9 mouse cellular contexts compared by ENCODE assay signal in genomic region chr4:33057890-33058687, GRCm38 (mm10). TPM values are rescaled to one million over a fixed set of nuclear protein-coding genes. Genes with fewer than 3 reads are reported as not detected.
A peak's percentile ranks its signal among the peaks of the same experiment; 100 is the strongest.
DNase-seq lines count a peak whose midpoint lies in the region; ATAC-seq and TF ChIP-seq lines count a peak whose summit lies in the region.
"Had no signal": no experiment of that assay in that cellular context is flagged by ENCODE, and none has a peak within 500 bp of the region (broad histone marks: within the 10 kb centered on the region; RNA-seq: fewer than 3 reads in every experiment).

No protein-coding gene starts in this region.

- no peak for ATAC-seq in intestine, postnatal 0 days
- no peak for ATAC-seq in intestine, embryonic 16.5 days
- peak; percentile 73 for ATAC-seq in lung, embryonic 16.5 days (ENCODE audit: low read depth)
- ATAC-seq in inflammation-experienced regulatory T-cells, adult 6 months = no peak
- no peak for ATAC-seq in intestine, embryonic 15.5 days

- DNase-seq in heart, adult 9 months (ENCODE audit: low spot score in 2 of 2) = peak; percentile 84 to 85
- DNase-seq in cerebellum, adult 9-11 months = no peak

- H3K9ac ChIP-seq in intestine, postnatal 0 days (ENCODE audit: low read depth, low read length) = no peak overlapping the region
- H3K9ac ChIP-seq in intestine, embryonic 16.5 days (ENCODE audit: low read depth, low read length) = no peak overlapping the region
- no peak overlapping the region for H3K9ac ChIP-seq in lung, embryonic 16.5 days (ENCODE audit: low read length)
- H3K9ac ChIP-seq in intestine, embryonic 15.5 days = no peak overlapping the region
- H3K9ac ChIP-seq: liver, embryonic 15.5 days had no signal

- no peaks in the 10 kb centered on the region for H3K36me3 ChIP-seq in intestine, postnatal 0 days (ENCODE audit: control insufficient read depth, insufficient read depth)
- no peaks in the 10 kb centered on the region for H3K36me3 ChIP-seq in intestine, embryonic 16.5 days (ENCODE audit: control insufficient read depth, insufficient read depth, low read length)
- no peaks in the 10 kb centered on the region for H3K36me3 ChIP-seq in lung, embryonic 16.5 days (ENCODE audit: control insufficient read depth, insufficient read depth, low read length)
- no peaks in the 10 kb centered on the region for H3K36me3 ChIP-seq in intestine, embryonic 15.5 days
- H3K36me3 ChIP-seq: liver, embryonic 15.5 days had no signal

- no peaks in the 10 kb centered on the region for H3K9me3 ChIP-seq in intestine, postnatal 0 days (ENCODE audit: control insufficient read depth)
- no peaks in the 10 kb centered on the region for H3K9me3 ChIP-seq in intestine, embryonic 16.5 days (ENCODE audit: control insufficient read depth, low read length)
- no peaks in the 10 kb centered on the region for H3K9me3 ChIP-seq in lung, embryonic 16.5 days (ENCODE audit: control insufficient read depth, low read length)
- H3K9me3 ChIP-seq in intestine, embryonic 15.5 days = no peaks in the 10 kb centered on the region
- H3K9me3 ChIP-seq: liver, embryonic 15.5 days had no signal

- H3K4me2 ChIP-seq in intestine, postnatal 0 days (replicated peaks; ENCODE audit: low read depth) = no peak overlapping the region
- H3K4me2 ChIP-seq in intestine, embryonic 16.5 days (ENCODE audit: low read depth, low read length) = no peak overlapping the region
- H3K4me2 ChIP-seq in lung, embryonic 16.5 days (ENCODE audit: low read depth, low read length) = no peak overlapping the region
- no peak overlapping the region for H3K4me2 ChIP-seq in intestine, embryonic 15.5 days (replicated peaks)
- H3K4me2 ChIP-seq: liver, embryonic 15.5 days had no signal

- no peaks in the 10 kb centered on the region for H3K4me1 ChIP-seq in intestine, postnatal 0 days (replicated peaks; ENCODE audit: control insufficient read depth, insufficient read depth, low read length)
- H3K4me1 ChIP-seq in intestine, embryonic 16.5 days (ENCODE audit: control insufficient read depth, insufficient read depth, low read length) = no peaks in the 10 kb centered on the region
- H3K4me1 ChIP-seq in cortical plate, adult 2 months (ENCODE audit: control insufficient read depth, insufficient read depth, low read length) = peaks cover 5% of the 10 kb centered on the region; the same call in 1 of the 2 replicates
- no peaks in the 10 kb centered on the region for H3K4me1 ChIP-seq in lung, embryonic 16.5 days (replicated peaks; ENCODE audit: control insufficient read depth, insufficient read depth, low read length)
- no peaks in the 10 kb centered on the region for H3K4me1 ChIP-seq in intestine, embryonic 15.5 days (replicated peaks)
- H3K4me1 ChIP-seq: liver, embryonic 15.5 days had no signal

- H3K27me3 ChIP-seq in intestine, postnatal 0 days (replicated peaks; ENCODE audit: control insufficient read depth, insufficient read depth, low read length) = no peaks in the 10 kb centered on the region
- no peaks in the 10 kb centered on the region for H3K27me3 ChIP-seq in intestine, embryonic 16.5 days (replicated peaks; ENCODE audit: control insufficient read depth, insufficient read depth, low read length)
- no peaks in the 10 kb centered on the region for H3K27me3 ChIP-seq in lung, embryonic 16.5 days (ENCODE audit: control insufficient read depth, insufficient read depth, low read depth, low read length)
- H3K27me3 ChIP-seq in intestine, embryonic 15.5 days (replicated peaks) = no peaks in the 10 kb centered on the region
- H3K27me3 ChIP-seq: liver, embryonic 15.5 days had no signal

- H3K4me3 ChIP-seq in intestine, postnatal 0 days (ENCODE audit: low read depth, low read length) = no peak overlapping the region
- H3K4me3 ChIP-seq in intestine, embryonic 16.5 days (ENCODE audit: low read length) = no peak overlapping the region
- no peak overlapping the region for H3K4me3 ChIP-seq in cortical plate, adult 2 months (ENCODE audit: insufficient read depth, low read length)
- H3K4me3 ChIP-seq in lung, embryonic 16.5 days (ENCODE audit: low read length) = no peak overlapping the region
- H3K4me3 ChIP-seq in intestine, embryonic 15.5 days (replicated peaks) = no peak overlapping the region
- H3K4me3 ChIP-seq: liver, embryonic 15.5 days had no signal

- TF ChIP-seq CTCF in intestine, postnatal 0 days (IDR thresholded peaks at IDR 0.05; ENCODE audit: low read depth) = no peak
- TF ChIP-seq CTCF in cortical plate, adult 2 months (IDR thresholded peaks at IDR 0.05; ENCODE audit: extremely low read depth, insufficient read depth, low read length) = no peak

- no peak for TF ChIP-seq POLR2A in cortical plate, adult 2 months (IDR thresholded peaks at IDR 0.05; ENCODE audit: extremely low read depth, insufficient read depth, low read length)

- WGBS in intestine, postnatal 0 days = 71% methylated on average over 11 of the region's 11 CpGs
- 72% methylated on average over 11 of the region's 11 CpGs for WGBS in intestine, embryonic 16.5 days
- WGBS in lung, embryonic 16.5 days = 66% methylated on average over 11 of the region's 11 CpGs
- WGBS in intestine, embryonic 15.5 days = 68% methylated on average over 11 of the region's 11 CpGs

- peak overlapping the region; percentile 35; the same call in 1 of the 2 replicates for H3K27ac ChIP-seq in intestine, postnatal 0 days (ENCODE audit: low read depth, low read length)
- no peak overlapping the region for H3K27ac ChIP-seq in intestine, embryonic 16.5 days (ENCODE audit: low read length)
- peak overlapping the region; percentile 69 for H3K27ac ChIP-seq in cortical plate, adult 2 months (ENCODE audit: insufficient read depth, low read length)
- peak overlapping the region; percentile 41; the same call in 1 of the 2 replicates for H3K27ac ChIP-seq in lung, embryonic 16.5 days (ENCODE audit: low read length)
- no peak overlapping the region for H3K27ac ChIP-seq in intestine, embryonic 15.5 days
- H3K27ac ChIP-seq: liver, embryonic 15.5 days had no signal

RNA-seq across cellular contexts. Expression of gene Gabrr2, which starts 4.7 kb away (rescaled TPM):
- polyA plus RNA-seq in intestine, postnatal 0 days (2015; fragmentation: Nextera tagmentation; extraction: Ambion mirVana) = 0.07 TPM in 1 of 2 replicates, not detected in the other
- 0.10 and 0.24 TPM in 2 replicates for polyA plus RNA-seq in intestine, embryonic 16.5 days (2015; fragmentation: Nextera tagmentation; extraction: Ambion mirVana)
- 0.96 and 1.6 TPM in 2 replicates for polyA plus RNA-seq in cortical plate, adult 2 months (2012; rRNA removed)
- 0.10 and 0.20 TPM in 2 replicates for polyA plus RNA-seq in lung, embryonic 16.5 days (2015; fragmentation: Nextera tagmentation; extraction: Ambion mirVana)
- 10 to 100 TPM in 2 of 3 experiments, under 1 TPM in 1; 0.35 to 12.9 (median 12.9) TPM for polyA plus RNA-seq in inflammation-experienced regulatory T-cells, adult 6 months (2017; shearing (Covaris generic))
- 0.08 and 0.25 TPM in 2 replicates for polyA plus RNA-seq in intestine, embryonic 15.5 days (2015; fragmentation: Nextera tagmentation; extraction: Ambion mirVana)
- polyA plus RNA-seq: liver, embryonic 15.5 days had no signal

RNA-seq across cellular contexts. Expression of gene Ube2j1, which starts 26.9 kb away (rescaled TPM):
- polyA plus RNA-seq in intestine, postnatal 0 days (2015; fragmentation: Nextera tagmentation; extraction: Ambion mirVana) = 33.3 and 36.8 TPM in 2 replicates
- 43.0 and 44.9 TPM in 2 replicates for polyA plus RNA-seq in intestine, embryonic 16.5 days (2015; fragmentation: Nextera tagmentation; extraction: Ambion mirVana)
- polyA plus RNA-seq in cortical plate, adult 2 months (2012; rRNA removed) = 55.5 and 58.2 TPM in 2 replicates
- 48.2 and 50.1 TPM in 2 replicates for polyA plus RNA-seq in lung, embryonic 16.5 days (2015; fragmentation: Nextera tagmentation; extraction: Ambion mirVana)
- polyA plus RNA-seq in inflammation-experienced regulatory T-cells, adult 6 months (2017; shearing (Covaris generic)) = 10 to 100 TPM; 33.3 to 58.4 (median 41.7) TPM
- polyA plus RNA-seq in intestine, embryonic 15.5 days (2015; fragmentation: Nextera tagmentation; extraction: Ambion mirVana) = 41.9 and 46.4 TPM in 2 replicates

Comparison
In these comparisons a context has a peak if more than half of its experiments do, and no peak if none do; other contexts are left out.
1. H3K27ac ChIP-seq: peak in intestine, postnatal 0 days (single experiment), cortical plate, adult 2 months (single experiment) and lung, embryonic 16.5 days (single experiment); none in intestine, embryonic 16.5 days (single experiment) and intestine, embryonic 15.5 days (single experiment).